Mouse (Mus musculus): ENCODE measurements at regions not wholly inside any gene's neighbourhood (a gene's known extent, or its start where the extent isn't known, plus 50 kb on each side); places are given as distances from the start of the nearest gene placed in this dataset.

GRCm38 (mm10) chr2:139422678-139423077 is 71.0 kb upstream of the Sptlc3 start:
- no peak overlapping the region for H3K4me3 ChIP-seq (ENCODE audit: control insufficient read depth, low read depth, low read length)

GRCm38 (mm10) chr2:139423413-139423812 is 70.3 kb upstream of the Sptlc3 start:
- Histone ChIP-seq H3K4me1 (ENCODE audit: control insufficient read depth, insufficient read depth, low read length) (no peaks in the 10 kb centered on the region), H3K27me3 (ENCODE audit: control insufficient read depth, insufficient read depth, low read length) (no peaks in the 10 kb centered on the region), H3K4me3 (ENCODE audit: control insufficient read depth, low read depth, low read length) (no peak overlapping the region), H3K27ac (ENCODE audit: control insufficient read depth, insufficient read depth, low read depth, low read length) (no peak overlapping the region), H3K36me3 (ENCODE audit: control insufficient read depth, insufficient read depth, low read length) (no peaks in the 10 kb centered on the region)
- TF ChIP-seq CTCF (IDR thresholded peaks at IDR 0.05; ENCODE audit: control insufficient read depth, insufficient read depth, insufficient replicate concordance, low read depth, low read length) (no peak), POLR2A (IDR thresholded peaks at IDR 0.05; ENCODE audit: control insufficient read depth, low read depth, low read length) (no peak)

More at GRCm38 (mm10) chr2:139422678-139423077, 71.0 kb upstream of the Sptlc3 start:
- no peaks in the 10 kb centered on the region for H3K27me3 ChIP-seq (ENCODE audit: control insufficient read depth, insufficient read depth, low read length)
- H3K4me1 ChIP-seq (ENCODE audit: control insufficient read depth, insufficient read depth, low read length), result no peaks in the 10 kb centered on the region
- no peak overlapping the region for H3K27ac ChIP-seq (ENCODE audit: control insufficient read depth, insufficient read depth, low read depth, low read length)
- TF ChIP-seq CTCF (IDR thresholded peaks at IDR 0.05; ENCODE audit: control insufficient read depth, insufficient read depth, insufficient replicate concordance, low read depth, low read length) (no peak), POLR2A (IDR thresholded peaks at IDR 0.05; ENCODE audit: control insufficient read depth, low read depth, low read length) (no peak)
- no peaks in the 10 kb centered on the region for H3K36me3 ChIP-seq (ENCODE audit: control insufficient read depth, insufficient read depth, low read length)
